Mouse (Mus musculus): ENCODE measurements around the gene Camkk2.

The Camkk2 gene

GRCm38 (mm10) chr5:122782066-122782465 is 2.9 kb upstream of the Camkk2 start:
- DNase-seq (ENCODE audit: low read depth, low spot score) = no peak

DNA sequence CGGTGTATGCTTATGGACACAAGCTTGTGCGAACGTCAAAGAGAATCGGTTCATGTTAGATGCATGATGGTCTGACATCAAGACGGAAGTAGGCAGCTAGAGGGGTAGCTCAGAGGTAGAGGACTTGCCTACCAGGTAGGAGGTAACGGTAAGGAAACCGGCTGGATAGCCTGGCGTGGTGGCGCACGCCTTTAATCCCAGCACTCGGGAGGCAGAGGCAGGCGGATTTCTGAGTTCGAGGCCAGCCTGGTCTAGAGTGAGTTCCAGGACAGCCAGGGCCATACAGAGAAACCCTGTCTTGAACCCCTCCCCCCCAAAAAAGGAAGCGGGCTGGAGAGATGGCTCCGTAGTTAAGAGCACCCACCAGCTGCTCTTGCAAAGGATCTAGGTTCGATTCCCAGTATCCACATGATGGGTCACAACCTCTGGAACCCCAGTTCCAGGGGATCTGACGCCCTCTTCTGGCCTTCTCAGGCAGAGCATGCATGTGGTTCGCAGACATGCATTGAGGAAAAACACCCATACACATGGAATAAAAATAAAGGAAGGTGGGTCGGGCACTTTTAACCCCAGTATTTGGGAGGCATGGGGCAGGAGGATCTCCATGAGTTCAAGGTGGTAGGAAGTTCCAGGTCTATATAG is 1.7 kb upstream of the Camkk2 start:
- DNase-seq (ENCODE audit: low read depth, low spot score) = no peak

DNA sequence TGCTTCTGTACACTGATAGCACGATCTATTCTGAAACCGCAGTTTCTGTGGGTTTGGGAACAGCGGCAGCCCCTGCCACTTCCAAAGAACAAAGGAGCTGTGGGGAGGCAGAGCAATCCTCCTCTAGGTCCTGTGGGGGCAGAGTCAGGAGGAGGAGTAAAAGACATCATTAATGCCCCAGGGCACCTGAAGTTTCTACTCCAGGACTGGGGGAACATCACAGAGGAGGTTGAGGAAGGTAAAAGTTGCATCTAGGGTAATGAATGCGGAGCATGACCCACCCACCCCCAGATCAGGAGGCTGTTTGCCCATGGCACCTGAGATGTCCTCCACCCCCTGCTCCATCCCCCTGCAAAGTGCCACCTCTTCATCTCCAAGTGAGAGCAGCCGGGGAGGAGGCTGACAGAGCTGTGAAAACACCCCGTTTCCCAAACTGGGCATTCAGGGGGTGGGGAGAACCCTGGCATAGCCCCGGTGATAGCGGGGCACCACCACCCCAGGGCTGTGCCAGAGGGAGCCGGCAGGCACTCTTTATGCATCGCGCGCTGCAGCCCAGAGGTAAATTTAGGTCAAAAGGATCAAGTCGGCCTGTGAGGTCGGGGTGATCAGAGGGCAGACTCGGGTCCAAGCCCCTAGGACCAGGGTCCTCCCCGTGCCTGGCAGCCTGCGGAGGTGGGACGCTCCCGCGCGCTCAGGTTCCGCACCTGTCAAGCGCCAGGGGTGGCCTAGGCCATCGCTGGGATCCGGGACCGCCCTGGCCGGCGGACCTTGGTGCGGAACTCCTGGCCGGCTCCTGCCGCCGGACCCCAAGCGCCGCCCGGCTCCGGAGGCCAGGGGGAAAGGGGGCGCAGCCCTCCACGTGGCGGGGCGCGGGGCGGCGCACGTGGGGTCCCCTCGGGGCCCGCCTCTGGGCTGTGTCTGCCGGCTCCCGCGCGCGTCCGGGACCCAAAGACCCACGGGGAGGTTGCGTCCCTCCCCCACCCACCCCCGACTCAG is 680 bp downstream of the Camkk2 start:
- no peak for DNase-seq (ENCODE audit: low read depth, low spot score)

- DNase-seq (ENCODE audit: low read depth, low spot score) = no peak
Observed at GRCm38 (mm10) chr5:122777322-122777721, 1.9 kb downstream of the Camkk2 start.

GRCm38 (mm10) chr5:122775646-122776286 is 3.4 kb downstream of the Camkk2 start:
- no peak for DNase-seq (ENCODE audit: low read depth, low spot score)

GRCm38 (mm10) chr5:122774743-122775611 is 4.2 kb downstream of the Camkk2 start:
- no peak for DNase-seq (ENCODE audit: low read depth, low spot score)

DNA sequence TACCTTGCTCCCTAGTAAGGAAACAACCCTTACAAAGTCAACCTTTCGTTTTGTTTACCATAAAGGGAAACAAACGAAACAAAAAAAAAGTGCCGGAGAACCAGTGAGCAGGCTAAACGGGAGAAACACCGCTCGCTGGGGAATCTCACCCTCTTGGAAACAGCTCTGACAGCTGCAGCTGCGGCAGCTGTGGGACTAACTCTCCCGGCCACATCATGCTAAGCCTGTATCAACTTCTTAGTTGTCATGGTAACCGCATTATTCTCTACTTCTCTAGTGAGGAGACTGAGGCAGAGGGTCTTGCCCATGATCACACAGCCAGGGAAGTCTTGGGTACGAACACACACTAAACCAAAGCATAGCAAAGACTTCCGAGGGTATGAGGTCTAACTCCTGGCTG is 5.5 kb downstream of the Camkk2 start:
- no peak for DNase-seq (ENCODE audit: low read depth, low spot score)

DNA sequence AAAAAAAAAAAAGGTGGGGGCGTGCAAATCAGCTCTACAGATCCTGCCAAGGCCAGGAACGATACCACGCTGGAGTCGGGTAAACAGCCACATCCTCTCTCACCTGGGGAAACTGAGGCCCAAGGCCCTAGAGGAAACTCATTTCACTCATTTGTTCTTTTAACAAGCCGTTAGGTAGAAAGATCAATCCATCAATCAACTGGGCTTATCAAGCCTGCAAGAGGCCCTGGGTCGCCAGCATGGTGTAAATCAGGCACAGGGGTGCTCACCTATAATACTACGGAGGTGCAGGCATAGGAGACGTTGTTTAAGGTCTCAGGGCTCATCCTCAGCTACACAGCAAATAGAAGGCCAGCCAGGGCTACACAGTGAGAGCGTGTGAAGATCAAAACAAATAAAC is 7.8 kb downstream of the Camkk2 start:
- no peak for DNase-seq (ENCODE audit: low read depth, low spot score)

DNA sequence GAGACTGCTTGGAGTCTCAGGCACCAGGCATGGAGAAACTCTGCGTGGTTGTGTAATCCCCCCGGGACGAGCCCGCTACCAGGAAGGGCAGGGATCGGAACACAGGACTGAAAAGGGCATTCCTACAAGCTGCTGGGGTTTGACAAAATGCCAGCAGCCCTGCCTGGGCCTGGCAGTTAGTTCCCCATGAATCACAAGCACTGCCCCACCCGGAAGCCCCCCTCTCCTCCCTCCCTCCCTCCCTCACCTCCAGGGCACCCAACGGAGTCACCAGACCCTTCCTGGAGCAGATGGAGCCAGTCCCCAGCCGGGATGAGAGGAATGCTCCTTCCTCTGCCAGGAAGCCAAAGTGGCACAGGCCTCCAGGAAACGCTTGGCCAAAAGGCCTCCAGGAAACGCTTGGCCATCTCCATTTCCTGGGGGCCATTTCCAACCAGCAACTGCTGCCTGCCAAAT is 8.4 kb downstream of the Camkk2 start:
- peak; percentile 12 for DNase-seq (ENCODE audit: low read depth, low spot score)

DNA sequence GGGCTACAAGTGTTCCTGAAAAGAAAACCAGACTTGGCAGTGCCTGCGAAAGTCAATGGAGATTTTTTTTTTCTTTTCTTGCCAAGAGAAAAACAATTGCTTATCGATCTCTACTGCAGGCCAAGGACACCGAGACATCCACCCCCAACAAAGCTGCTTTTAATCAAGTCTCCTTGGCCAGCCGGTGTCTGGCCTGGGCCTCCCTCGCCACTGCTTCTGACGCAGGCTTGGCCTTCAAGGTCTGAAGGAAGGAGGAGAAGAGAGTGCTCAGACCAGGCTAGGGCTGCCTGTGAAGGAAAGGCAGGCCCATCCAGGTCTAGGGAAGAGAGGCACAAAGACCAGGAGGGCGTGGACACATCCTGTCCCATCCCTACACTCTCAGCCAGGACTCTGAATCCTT is 8.9 kb downstream of the Camkk2 start:
- DNase-seq (ENCODE audit: low read depth, low spot score) = no peak

DNA sequence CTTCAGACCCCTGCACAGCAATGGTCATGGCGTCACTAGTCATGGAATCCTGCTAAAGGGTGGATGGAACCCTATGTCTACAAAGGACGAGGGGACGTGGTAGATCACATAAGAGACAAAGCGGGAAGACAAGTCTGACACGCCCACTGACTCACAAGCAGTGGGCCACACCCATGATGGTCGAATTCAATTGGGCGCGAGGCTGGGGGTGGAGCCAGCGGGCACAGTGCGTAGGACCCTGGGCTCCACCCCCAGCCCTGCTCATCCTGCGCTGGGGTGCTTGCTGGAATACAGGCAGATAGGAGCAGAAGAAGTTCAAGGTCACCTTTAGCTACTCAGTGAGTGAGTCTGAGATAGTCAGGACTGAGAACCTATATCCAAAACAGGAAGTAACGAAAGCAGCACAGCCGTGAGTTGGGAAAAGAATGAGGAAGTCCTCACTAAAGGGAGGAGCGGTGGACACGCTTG is 10.1 kb downstream of the Camkk2 start:
- DNase-seq (ENCODE audit: low read depth, low spot score) = no peak

- DNase-seq (ENCODE audit: low read depth, low spot score) = no peak
Observed at GRCm38 (mm10) chr5:122767283-122767682, 11.9 kb downstream of the Camkk2 start.

DNA sequence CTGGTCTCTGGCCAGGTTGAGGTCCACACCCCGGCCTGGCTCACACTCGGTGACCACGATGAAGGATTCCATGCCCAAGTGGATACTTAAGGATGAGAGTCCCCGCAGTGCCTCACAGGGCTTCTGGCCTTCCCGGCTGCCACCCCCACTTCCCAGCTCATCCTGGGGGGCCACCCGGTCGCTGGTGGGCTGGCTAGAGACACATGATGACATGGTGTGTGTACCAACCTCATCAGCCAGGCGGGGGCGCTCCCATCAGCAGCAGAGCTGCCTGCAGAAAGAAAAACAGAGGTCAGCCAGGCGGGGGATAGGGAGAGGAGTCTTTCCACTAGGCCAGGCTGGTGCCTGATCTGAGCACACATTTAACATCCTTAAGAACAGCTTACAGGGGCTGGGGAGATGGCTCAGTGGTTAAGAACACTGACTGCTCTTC is 15.2 kb downstream of the Camkk2 start:
- DNase-seq (ENCODE audit: low read depth, low spot score) = peak; percentile 18

DNA sequence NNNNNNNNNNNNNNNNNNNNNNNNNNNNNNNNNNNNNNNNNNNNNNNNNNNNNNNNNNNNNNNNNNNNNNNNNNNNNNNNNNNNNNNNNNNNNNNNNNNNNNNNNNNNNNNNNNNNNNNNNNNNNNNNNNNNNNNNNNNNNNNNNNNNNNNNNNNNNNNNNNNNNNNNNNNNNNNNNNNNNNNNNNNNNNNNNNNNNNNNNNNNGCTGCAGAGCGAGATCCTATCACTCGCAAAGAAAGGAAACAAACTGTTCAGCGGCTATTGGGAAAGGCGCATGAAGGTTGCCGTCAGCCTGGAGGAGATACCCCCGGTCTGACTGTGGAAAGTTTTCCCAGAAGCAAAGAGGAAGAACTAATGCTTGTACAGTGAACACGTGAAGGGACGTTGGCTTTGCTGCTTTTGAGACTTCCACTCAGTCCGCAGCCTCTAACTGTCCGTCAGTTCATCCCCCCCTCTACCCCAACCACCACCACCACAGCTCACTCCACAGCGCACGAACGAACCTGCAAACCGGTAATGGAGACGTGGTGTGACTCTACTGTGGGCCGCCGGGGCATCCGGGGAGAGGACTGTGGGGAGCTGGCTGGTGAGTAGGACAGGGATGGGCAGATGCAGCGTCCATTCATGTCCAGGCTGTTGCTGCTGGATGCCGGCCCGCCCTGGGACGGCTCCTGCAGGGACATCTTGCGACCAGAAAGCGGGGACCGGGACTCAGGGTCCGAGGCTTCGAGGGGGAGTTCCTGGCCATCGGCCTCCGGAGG is 15.8 kb downstream of the Camkk2 start:
- DNase-seq (ENCODE audit: low read depth, low spot score) = no peak

DNA sequence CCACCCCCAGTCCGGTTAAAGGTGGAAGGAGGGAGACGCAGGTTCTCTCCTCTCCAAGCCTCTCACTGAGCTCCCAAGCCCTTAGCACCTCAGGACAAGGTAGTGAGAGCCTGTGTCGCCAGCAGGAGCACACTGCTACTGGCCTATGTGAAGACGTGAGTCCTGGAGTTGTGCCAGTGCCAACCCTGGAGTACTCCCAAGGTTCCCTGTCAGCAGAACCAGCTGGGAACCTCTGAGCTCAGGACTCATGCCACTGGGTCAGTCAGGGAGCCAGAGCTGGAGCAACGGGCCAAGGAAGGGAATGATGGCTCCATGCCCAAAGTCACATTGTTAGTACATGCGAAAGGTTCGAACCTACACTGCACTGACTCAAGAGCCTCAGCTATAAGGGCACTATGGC is 22.5 kb downstream of the Camkk2 start:
- DNase-seq (ENCODE audit: low read depth, low spot score) = no peak

DNA sequence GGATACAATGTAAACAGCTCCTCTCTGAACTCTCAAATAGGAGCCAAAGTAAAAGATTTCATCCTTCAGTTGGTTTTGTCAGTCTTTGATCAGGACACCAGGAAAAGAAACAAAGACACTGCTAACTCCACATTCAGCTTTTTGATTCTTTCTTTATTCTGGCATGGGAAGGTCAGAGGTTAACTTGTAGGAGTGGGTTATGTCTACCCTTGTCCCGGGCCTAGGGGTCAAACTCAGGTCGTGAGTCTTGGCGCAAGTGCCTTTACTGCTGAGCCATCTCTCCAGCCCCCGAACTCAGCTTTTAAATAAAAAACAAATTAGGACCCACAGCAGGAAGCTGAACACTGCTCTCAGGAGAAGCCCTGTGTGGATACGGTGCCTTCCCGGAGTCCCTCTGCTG is 23.1 kb downstream of the Camkk2 start:
- no peak for DNase-seq (ENCODE audit: low read depth, low spot score)

DNA sequence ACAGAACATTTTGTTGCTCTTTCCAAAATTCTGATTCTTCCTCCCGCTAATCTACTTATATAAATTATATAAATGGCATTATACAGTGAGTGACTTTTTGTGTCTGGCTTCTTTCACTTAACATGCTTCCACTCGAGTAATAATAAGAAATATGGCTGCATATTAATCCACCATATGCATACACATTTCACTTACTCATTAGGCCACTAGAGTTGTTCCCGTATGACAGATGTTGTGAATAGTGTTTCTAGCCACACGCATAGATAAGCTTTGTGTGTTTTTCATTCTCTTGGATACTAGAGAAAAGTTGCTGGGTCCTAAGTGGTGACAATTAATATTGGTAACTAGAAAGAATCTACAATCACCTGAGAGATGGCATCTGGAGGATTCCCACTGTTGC is 23.6 kb downstream of the Camkk2 start:
- no peak for DNase-seq (ENCODE audit: low read depth, low spot score)

DNA sequence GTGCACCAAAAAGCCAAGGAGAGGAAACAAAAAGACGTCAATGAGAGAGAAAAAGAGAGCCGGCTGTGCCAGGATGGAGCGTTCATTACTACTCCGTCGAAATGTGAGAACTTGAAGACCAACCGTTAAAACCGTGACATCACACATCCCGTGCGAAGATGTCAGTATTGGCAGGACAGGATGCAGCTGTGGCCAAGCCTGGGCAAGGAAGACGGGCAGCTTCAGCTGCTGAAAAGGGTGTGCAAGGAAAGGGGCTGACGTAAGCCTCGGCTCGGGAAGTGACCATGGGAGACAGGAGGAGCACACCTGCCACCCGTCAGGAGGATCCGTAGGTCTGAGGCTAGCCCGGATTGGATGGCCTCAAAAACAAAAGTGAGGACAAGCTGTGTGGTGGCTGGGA is 24.7 kb downstream of the Camkk2 start:
- DNase-seq (ENCODE audit: low read depth, low spot score) = no peak

GRCm38 (mm10) chr5:122747950-122748349 is 31.3 kb downstream of the Camkk2 start:
- no peak for DNase-seq (ENCODE audit: low read depth, low spot score)

GRCm38 (mm10) chr5:122743880-122744422 is 35.3 kb downstream of the Camkk2 start:
- DNase-seq (ENCODE audit: low read depth, low spot score) = no peak
